Mouse (Mus musculus) hindbrain, embryonic 13.5 days (tissue): ENCODE data around the gene Aars2. TPM values are rescaled to one million over a fixed set of nuclear protein-coding genes. Genes with fewer than 3 reads are reported as not detected.

ENCODE experiments used
- ATAC-seq: fragments of 200-750 bp; cut with Nextera tagmentation; 2 replicates; pipeline ENCODE4 v1.8.0; 2017; ENCODE audit warnings: moderate TSS enrichment; ENCODE audit not compliant: low FRiP score
- H3K27ac ChIP-seq: fragments of 300-500 bp; sonication (generic); 2 replicates; pipeline ENCODE4 v1.5.1; 2015; ENCODE audit warnings: inconsistent platforms, mild to moderate bottlenecking, moderate library complexity
- H3K27me3 ChIP-seq: fragments of 300-500 bp; sonication (generic); 2 replicates; pipeline ENCODE4 v1.6.1; 2015; ENCODE audit warnings: mild to moderate bottlenecking, inconsistent platforms
- H3K36me3 ChIP-seq: fragments of 300-500 bp; sonication (generic); 2 replicates; pipeline ENCODE4 v1.6.1; 2015; ENCODE audit warnings: mild to moderate bottlenecking, inconsistent platforms
- H3K4me1 ChIP-seq: fragments of 300-500 bp; sonication (generic); replicated peaks from 2 replicates; pipeline ENCODE4 v1.6.1; 2015; ENCODE audit warnings: inconsistent platforms
- H3K4me2 ChIP-seq: fragments of 300-500 bp; sonication (generic); 2 replicates; pipeline ENCODE4 v1.6.1; 2015; ENCODE audit warnings: inconsistent platforms, mild to moderate bottlenecking, moderate library complexity
- H3K4me3 ChIP-seq: fragments of 300-500 bp; sonication (generic); 2 replicates; pipeline ENCODE4 v1.5.1; 2015; ENCODE audit warnings: mild to moderate bottlenecking, inconsistent platforms
- H3K9ac ChIP-seq: fragments of 300-500 bp; sonication (generic); 2 replicates; pipeline ENCODE4 v1.6.1; 2015; ENCODE audit warnings: mild to moderate bottlenecking, inconsistent platforms
- H3K9me3 ChIP-seq: fragments of 300-500 bp; sonication (generic); 2 replicates; pipeline ENCODE4 v1.6.1; 2016; ENCODE audit warnings: inconsistent platforms
- WGBS: fragments of 180-500 bp; shearing (Covaris S2); methylation state at CpG from one replicate; pipeline ENCODE4 v1.1.7; 2015; 5-methylcytosine and 5-hydroxymethylcytosine counted together
- polyA plus RNA-seq: library from polyadenylated mRNA; unstranded; fragments of >200 nt; fragmentation: Nextera tagmentation; extraction: Ambion mirVana; gene quantifications from 2 replicates; pipeline ENCODE4 v1.2.1, GENCODE M21; 2015

Aars2 gene
- polyA plus RNA-seq, 1 experiment from 2014 or later, result 17.4 TPM

GRCm38 (mm10) chr17:45503301-45503973, 3.2 kb upstream of the Aars2 start:
- no peaks in the 10 kb centered on the region for H3K9me3 ChIP-seq
- H3K4me1 ChIP-seq, result peaks cover 13% of the 10 kb centered on the region
- no peak overlapping the region for H3K9ac ChIP-seq
- H3K36me3 ChIP-seq, result peaks cover 2% of the 10 kb centered on the region; the same call in 1 of the 2 replicates
- no peak overlapping the region for H3K4me2 ChIP-seq
- 66% methylated on average over 5 of the region's 5 CpGs for WGBS
- no peak overlapping the region for H3K4me3 ChIP-seq
- no peaks in the 10 kb centered on the region for H3K27me3 ChIP-seq
- ATAC-seq, result no peak
- H3K27ac ChIP-seq, result no peak overlapping the region

- H3K27ac ChIP-seq, result no peak overlapping the region
- WGBS, result 70% methylated on average over 6 of the region's 6 CpGs
- H3K36me3 ChIP-seq, result peaks cover 25% of the 10 kb centered on the region
- no peak overlapping the region for H3K4me3 ChIP-seq
- H3K4me1 ChIP-seq, result peaks cover 13% of the 10 kb centered on the region
- H3K9me3 ChIP-seq, result no peaks in the 10 kb centered on the region
- no peaks in the 10 kb centered on the region for H3K27me3 ChIP-seq
- peak; percentile 37 for ATAC-seq
- H3K9ac ChIP-seq, result peak overlapping the region; percentile 13; the same call in 1 of the 2 replicates
- no peak overlapping the region for H3K4me2 ChIP-seq
Measured at GRCm38 (mm10) chr17:45505941-45506465, 638 bp upstream of the Aars2 start.

DNA sequence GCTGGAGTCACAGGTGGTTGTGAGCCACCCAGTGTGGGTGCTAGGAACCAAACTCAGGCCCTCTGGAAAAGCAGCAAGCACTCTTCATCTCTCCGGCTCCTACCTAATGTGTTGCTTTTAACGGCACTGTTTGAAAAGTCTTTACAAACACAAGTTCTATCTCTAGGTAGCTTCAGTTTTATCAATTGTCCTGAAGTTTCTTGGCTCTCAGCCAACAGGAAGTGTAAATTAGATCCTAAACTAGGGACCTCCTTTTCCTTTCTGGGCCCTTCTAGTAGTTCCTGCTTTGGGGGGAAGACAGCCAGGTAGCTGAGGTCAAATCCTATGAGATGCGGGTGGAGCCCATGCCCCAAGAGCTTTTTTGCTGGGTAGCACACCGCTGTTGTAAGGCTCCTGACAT, 4.2 kb downstream of the Aars2 start:
- Histone ChIP-seq H3K27me3 (no peaks in the 10 kb centered on the region), H3K4me2 (no peak overlapping the region), H3K36me3 (peaks cover 35% of the 10 kb centered on the region), H3K27ac (no peak overlapping the region), H3K9ac (no peak overlapping the region), H3K4me1 (peaks cover 13% of the 10 kb centered on the region), H3K4me3 (no peak overlapping the region), H3K9me3 (no peaks in the 10 kb centered on the region)
- ATAC-seq, result no peak
- WGBS, result 91% methylated on average over 4 of the region's 4 CpGs

DNA sequence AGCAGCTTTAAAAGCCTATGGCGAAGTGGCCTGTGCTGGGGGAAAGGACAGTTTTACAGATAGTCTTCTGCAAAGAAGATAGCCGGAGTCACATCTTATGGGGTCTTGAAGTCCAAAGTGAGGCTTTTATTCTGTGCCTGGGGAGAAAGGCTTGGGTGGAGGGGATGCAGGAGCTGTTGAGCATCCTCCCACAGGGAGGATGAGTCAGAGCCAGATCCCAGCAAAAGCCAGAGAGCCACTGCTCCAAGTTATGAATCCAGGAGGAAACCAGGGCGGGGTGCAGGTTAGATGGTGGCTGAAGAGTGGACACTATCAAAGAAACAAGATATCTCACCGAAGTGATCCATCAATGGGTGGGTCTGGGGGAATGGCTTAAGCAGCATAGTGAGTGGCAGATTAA, 5.1 kb downstream of the Aars2 start:
- Histone ChIP-seq H3K9me3 (no peaks in the 10 kb centered on the region), H3K4me2 (no peak overlapping the region), H3K9ac (no peak overlapping the region), H3K27me3 (no peaks in the 10 kb centered on the region), H3K4me3 (no peak overlapping the region), H3K4me1 (peaks cover 9% of the 10 kb centered on the region), H3K27ac (no peak overlapping the region), H3K36me3 (peaks cover 35% of the 10 kb centered on the region)
- 91% methylated on average over 4 of the region's 4 CpGs for WGBS
- no peak for ATAC-seq

- H3K4me3 ChIP-seq, result no peak overlapping the region
- no peaks in the 10 kb centered on the region for H3K9me3 ChIP-seq
- peaks cover 41% of the 10 kb centered on the region for H3K36me3 ChIP-seq
- peaks cover 11% of the 10 kb centered on the region; the same call in 1 of the 2 replicates for H3K4me1 ChIP-seq
- no peak overlapping the region for H3K27ac ChIP-seq
- 59% methylated on average over 15 of the region's 15 CpGs for WGBS
- no peak for ATAC-seq
- H3K4me2 ChIP-seq, result no peak overlapping the region
- H3K9ac ChIP-seq, result no peak overlapping the region
- H3K27me3 ChIP-seq, result no peaks in the 10 kb centered on the region
Measured at GRCm38 (mm10) chr17:45515204-45515726, 8.6 kb downstream of the Aars2 start.

GRCm38 (mm10) chr17:45515806-45516205, 9.2 kb downstream of the Aars2 start:
- no peak overlapping the region for H3K4me3 ChIP-seq
- H3K9ac ChIP-seq, result no peak overlapping the region
- no peak overlapping the region for H3K4me2 ChIP-seq
- no peaks in the 10 kb centered on the region for H3K27me3 ChIP-seq
- ATAC-seq, result no peak
- no peaks in the 10 kb centered on the region for H3K9me3 ChIP-seq
- H3K36me3 ChIP-seq, result peaks cover 39% of the 10 kb centered on the region
- no peak overlapping the region for H3K27ac ChIP-seq
- H3K4me1 ChIP-seq, result peaks cover 11% of the 10 kb centered on the region; the same call in 1 of the 2 replicates
- 94% methylated on average over 10 of the region's 10 CpGs for WGBS

GRCm38 (mm10) chr17:45516488-45516887, 9.8 kb downstream of the Aars2 start:
- no peak overlapping the region for H3K4me2 ChIP-seq
- no peak overlapping the region for H3K4me3 ChIP-seq
- 53% methylated on average over 8 of the region's 8 CpGs for WGBS
- peak; percentile 29; the same call in 1 of the 2 replicates for ATAC-seq
- no peak overlapping the region for H3K27ac ChIP-seq
- peaks cover 11% of the 10 kb centered on the region; the same call in 1 of the 2 replicates for H3K4me1 ChIP-seq
- peak overlapping the region; percentile 36 for H3K9ac ChIP-seq
- H3K36me3 ChIP-seq, result peaks cover 33% of the 10 kb centered on the region
- H3K9me3 ChIP-seq, result no peaks in the 10 kb centered on the region
- H3K27me3 ChIP-seq, result no peaks in the 10 kb centered on the region

GRCm38 (mm10) chr17:45517135-45517534, 10.5 kb downstream of the Aars2 start:
- Histone ChIP-seq H3K4me1 (peaks cover 12% of the 10 kb centered on the region; the same call in 1 of the 2 replicates), H3K4me3 (no peak overlapping the region), H3K27me3 (no peaks in the 10 kb centered on the region), H3K27ac (no peak overlapping the region), H3K9ac (peak overlapping the region; percentile 36; the same call in 1 of the 2 replicates), H3K4me2 (no peak overlapping the region), H3K9me3 (no peaks in the 10 kb centered on the region), H3K36me3 (peaks cover 30% of the 10 kb centered on the region)
- WGBS, result 93% methylated on average over 21 of the region's 21 CpGs
- ATAC-seq, result peak; percentile 8; the same call in 1 of the 2 replicates

DNA sequence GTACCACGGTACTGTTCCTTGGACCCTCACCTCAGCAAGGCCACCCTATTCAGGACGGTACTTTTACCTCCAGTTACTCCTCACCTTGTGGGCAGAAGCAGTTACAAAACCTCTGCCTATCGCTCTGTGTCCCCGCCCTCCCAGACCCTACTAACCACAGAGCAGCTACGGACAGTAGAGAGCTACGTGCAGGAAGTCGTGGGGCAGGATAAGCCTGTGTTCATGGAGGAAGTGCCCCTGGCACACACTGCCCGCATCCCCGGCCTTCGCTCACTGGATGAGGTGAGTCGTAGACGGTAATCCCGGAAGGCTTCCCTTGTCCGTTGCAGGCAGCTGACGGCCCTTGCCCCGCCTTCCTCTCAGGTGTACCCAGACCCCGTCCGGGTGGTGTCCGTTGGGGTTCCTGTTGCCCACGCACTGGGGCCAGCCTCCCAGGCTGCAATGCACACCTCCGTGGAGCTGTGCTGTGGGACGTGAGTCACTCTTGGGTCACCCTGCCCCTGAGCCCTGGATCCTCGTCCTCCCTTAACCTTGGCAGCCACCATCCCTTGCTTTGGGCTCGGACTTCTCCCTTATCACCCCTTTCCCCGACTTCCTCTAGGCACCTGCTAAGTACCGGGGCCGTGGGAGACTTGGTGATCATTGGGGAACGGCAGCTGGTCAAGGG, 11.0 kb downstream of the Aars2 start:
- Histone ChIP-seq H3K27me3 (no peaks in the 10 kb centered on the region), H3K9ac (no peak overlapping the region), H3K4me3 (no peak overlapping the region), H3K36me3 (peaks cover 30% of the 10 kb centered on the region), H3K27ac (no peak overlapping the region), H3K4me2 (no peak overlapping the region), H3K9me3 (no peaks in the 10 kb centered on the region), H3K4me1 (peaks cover 17% of the 10 kb centered on the region)
- WGBS, result 93% methylated on average over 28 of the region's 28 CpGs
- no peak for ATAC-seq

DNA sequence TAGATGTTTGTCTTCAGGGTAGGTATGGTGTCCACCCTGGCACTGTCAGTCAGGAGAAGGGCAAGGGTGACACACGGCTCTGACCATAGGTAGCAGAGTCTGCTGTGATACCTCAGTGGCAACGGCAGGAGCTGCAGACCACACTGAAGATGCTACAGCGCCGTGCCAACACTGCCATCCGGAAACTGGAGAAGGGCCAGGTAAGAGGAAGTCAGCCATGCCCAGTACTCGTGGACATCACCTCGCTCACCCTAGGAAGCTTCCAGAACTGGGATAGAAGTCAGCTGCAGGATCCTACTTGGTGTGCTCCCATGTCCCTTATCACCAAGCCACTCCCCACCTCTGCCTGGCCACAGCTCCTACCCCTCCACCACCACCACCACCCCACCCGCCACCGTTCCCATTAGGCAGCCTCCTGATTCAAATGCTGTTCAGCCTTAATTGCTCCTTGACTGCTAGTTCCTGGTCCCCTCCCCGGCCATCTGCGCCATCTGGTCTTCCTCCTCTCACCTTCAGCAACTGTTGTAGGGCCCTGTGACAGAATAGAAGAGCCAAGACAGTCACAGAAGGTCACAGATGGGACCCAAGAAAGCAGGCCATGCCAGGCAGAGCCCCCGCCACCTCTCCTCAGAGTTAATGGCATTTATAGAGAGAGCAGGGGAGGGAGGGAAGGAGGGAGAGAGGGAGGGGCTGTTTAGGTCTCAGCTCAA, 12.3 kb downstream of the Aars2 start:
- Histone ChIP-seq H3K9me3 (no peaks in the 10 kb centered on the region), H3K27ac (no peak overlapping the region), H3K4me3 (no peak overlapping the region), H3K9ac (peak overlapping the region; percentile 24; the same call in 1 of the 2 replicates), H3K4me1 (peaks cover 28% of the 10 kb centered on the region), H3K27me3 (peaks cover 4% of the 10 kb centered on the region), H3K4me2 (no peak overlapping the region), H3K36me3 (peaks cover 30% of the 10 kb centered on the region)
- WGBS, result 79% methylated on average over 12 of the region's 12 CpGs
- ATAC-seq, result no peak

GRCm38 (mm10) chr17:45520136-45520535, 13.5 kb downstream of the Aars2 start:
- peaks cover 16% of the 10 kb centered on the region for H3K27me3 ChIP-seq
- no peak for ATAC-seq
- H3K9me3 ChIP-seq, result no peaks in the 10 kb centered on the region
- H3K4me2 ChIP-seq, result no peak overlapping the region
- H3K4me3 ChIP-seq, result no peak overlapping the region
- H3K4me1 ChIP-seq, result peaks cover 28% of the 10 kb centered on the region
- H3K27ac ChIP-seq, result no peak overlapping the region
- H3K36me3 ChIP-seq, result peaks cover 30% of the 10 kb centered on the region
- H3K9ac ChIP-seq, result no peak overlapping the region
- 79% methylated on average over 11 of the region's 11 CpGs for WGBS

- WGBS, result under 1% methylated on average over 21 of the region's 21 CpGs
- H3K27me3 ChIP-seq, result peaks cover 35% of the 10 kb centered on the region
- H3K27ac ChIP-seq, result no peak within 1 kb of the TSS
- H3K9ac ChIP-seq, result peak within 1 kb of the TSS; percentile 73
- peak within 1 kb of the TSS; percentile 42 for H3K4me3 ChIP-seq
- peak within 1 kb of the TSS; percentile 71 for H3K4me2 ChIP-seq
- peaks cover 26% of the 10 kb centered on the region for H3K4me1 ChIP-seq
- no peaks in the 10 kb centered on the region for H3K9me3 ChIP-seq
- ATAC-seq, result peak; percentile 71
- H3K36me3 ChIP-seq, result peaks cover 21% of the 10 kb centered on the region
Measured at GRCm38 (mm10) chr17:45523263-45523662, 16.6 kb downstream of the Aars2 start, which contains the start of gene Tcte1. Tcte1 (plus strand) TSS chr17:45523434.
